Mouse (Mus musculus) megakaryocyte-erythroid progenitor cell, adult 5-6 weeks (primary cell): ENCODE data around the gene Olfr727. TPM values are rescaled to one million over a fixed set of nuclear protein-coding genes. Genes with fewer than 3 reads are reported as not detected.

Experiments used
- ATAC-seq: replicated peaks from 2 replicates; pipeline ENCODE4 v1.8.0; 2016; ENCODE audit warnings: mild to moderate bottlenecking, inconsistent platforms; ENCODE audit not compliant: severe bottlenecking, poor library complexity, low FRiP score, low TSS enrichment
- total RNA-seq, 2 experiments: library from RNA; stranded (forward) in 1 of 2; stranded (reverse) in 1 of 2; fragments of 200-1000, 215-1000 nt in 1 of 2; fragments of >200 nt in 1 of 2; fragmentation: Nextera tagmentation in 1 of 2; gene quantifications; 2 replicates each; pipeline ENCODE4 v1.2.3; 2014 to 2017

Olfr727 gene
- not detected in 2 replicates for total RNA-seq (2014; fragmentation: Nextera tagmentation)
- not detected in 2 replicates for total RNA-seq (2017)

DNA sequence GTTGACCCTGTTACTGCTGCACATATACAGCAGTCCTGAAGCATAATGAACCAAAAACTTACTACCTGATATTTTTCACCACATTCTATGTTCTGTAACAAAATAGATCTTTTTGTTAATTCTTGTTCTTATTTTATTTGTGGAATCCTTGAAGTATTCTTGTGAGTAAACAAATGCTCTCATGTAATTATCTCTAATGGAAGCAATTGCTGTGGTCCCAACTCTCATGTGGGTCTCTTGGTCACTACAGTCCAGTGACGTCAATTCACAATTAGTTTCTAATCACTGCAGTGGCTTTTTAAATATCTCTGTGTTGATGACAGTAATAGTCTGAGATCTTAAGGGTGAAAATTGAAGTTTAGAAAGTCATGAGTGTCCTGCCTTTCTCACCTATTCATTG, at the start of gene Olfr727:
TSS of gene Olfr727 (plus strand) at position 301 of the 400 bp plus-strand sequence.
- ATAC-seq = no peak

DNA sequence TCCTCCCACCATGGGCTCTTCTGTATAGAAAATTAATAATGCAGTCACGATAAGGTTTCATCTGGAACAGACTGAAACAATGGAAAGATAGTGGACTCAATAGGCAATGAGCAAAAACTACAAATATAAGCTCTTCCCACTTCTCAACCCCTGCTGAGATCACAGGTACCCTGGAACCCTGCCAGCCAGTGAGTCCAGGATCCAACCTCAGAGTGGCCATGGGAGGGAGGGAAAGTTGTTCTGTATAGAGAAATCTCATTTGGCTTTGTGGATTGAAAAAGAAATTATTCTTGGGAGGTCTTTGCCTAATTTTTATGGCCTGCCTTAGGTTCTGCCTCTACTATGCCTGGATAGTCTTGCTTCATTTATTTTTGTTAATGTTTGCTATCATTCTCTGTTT, 32.1 kb upstream of the Olfr727 start, which contains the start of gene Olfr726:
TSS of gene Olfr726 (minus strand) at position 101 of the 400 bp plus-strand sequence.
- no peak for ATAC-seq

DNA sequence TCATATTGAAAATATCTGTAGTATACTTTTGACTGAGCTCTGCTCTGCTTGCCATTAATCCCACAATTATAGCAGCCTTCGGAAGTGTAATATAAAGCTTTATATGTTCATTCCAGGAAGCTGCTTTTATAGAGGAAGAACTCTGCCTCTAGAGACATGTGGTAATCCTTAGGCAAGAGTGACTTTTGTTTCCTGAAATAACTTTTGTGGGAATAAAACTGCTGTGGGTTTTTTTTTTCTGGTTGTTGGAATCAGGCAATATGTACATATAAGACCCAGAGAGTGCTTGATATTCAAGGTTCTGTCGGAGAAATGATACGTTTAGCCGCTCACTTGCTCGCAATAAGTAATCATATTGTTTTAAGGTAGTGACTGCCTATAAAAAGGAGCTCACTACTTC, 19.6 kb downstream of the Olfr727 start, which contains the start of gene Olfr728:
TSS of gene Olfr728 (minus strand) at position 101 of the 400 bp plus-strand sequence.
- ATAC-seq = no peak

DNA sequence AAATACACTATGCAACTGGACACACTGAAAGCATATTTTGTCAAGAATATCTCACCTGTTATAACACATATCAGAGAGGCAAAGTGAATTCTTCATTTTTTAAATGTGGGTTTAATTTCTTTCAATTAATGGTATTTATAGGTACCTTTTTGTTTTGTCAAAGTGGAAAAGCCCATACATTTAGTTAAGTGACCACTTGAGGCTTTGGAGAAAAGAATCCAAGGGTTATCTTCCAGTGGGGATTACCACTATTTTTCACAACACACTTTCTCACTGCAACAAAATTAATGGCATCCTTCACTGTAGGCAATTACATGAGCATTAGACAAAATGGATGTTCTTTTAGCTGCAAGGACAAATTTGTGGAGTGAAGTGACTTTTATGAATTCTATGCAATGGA, 29.8 kb downstream of the Olfr727 start, which contains the start of gene Olfr729:
TSS of gene Olfr729 (minus strand) at position 101 of the 400 bp plus-strand sequence.
- ATAC-seq = no peak

Other genes with a start within 250 kb of the Olfr727 start
- not detected in 2 replicates for gene Olfr722, start 221.2 kb upstream of the Olfr727 start, total RNA-seq (2014; fragmentation: Nextera tagmentation)
- gene Olfr722, start 221.2 kb upstream of the Olfr727 start, total RNA-seq (2017) = not detected in 2 replicates
- gene Olfr723, start 191.4 kb upstream of the Olfr727 start, total RNA-seq (2014; fragmentation: Nextera tagmentation) = not detected in 2 replicates
- not detected in 2 replicates for gene Olfr723, start 191.4 kb upstream of the Olfr727 start, total RNA-seq (2017)
- gene Olfr724, start 159.9 kb upstream of the Olfr727 start, total RNA-seq (2014; fragmentation: Nextera tagmentation) = not detected in 2 replicates
- gene Olfr724, start 159.9 kb upstream of the Olfr727 start, total RNA-seq (2017) = not detected in 2 replicates
- gene Olfr725, start 82.8 kb upstream of the Olfr727 start, total RNA-seq (2014; fragmentation: Nextera tagmentation) = not detected in 2 replicates
- gene Olfr725, start 82.8 kb upstream of the Olfr727 start, total RNA-seq (2017) = not detected in 2 replicates
- not detected in 2 replicates for gene Olfr726, start 32.2 kb upstream of the Olfr727 start, total RNA-seq (2014; fragmentation: Nextera tagmentation)
- not detected in 2 replicates for gene Olfr726, start 32.2 kb upstream of the Olfr727 start, total RNA-seq (2017)
- gene Olfr728, start 19.5 kb downstream of the Olfr727 start, total RNA-seq (2014; fragmentation: Nextera tagmentation) = not detected in 2 replicates
- not detected in 2 replicates for gene Olfr728, start 19.5 kb downstream of the Olfr727 start, total RNA-seq (2017)
- gene Olfr729, start 29.7 kb downstream of the Olfr727 start, total RNA-seq (2014; fragmentation: Nextera tagmentation) = not detected in 2 replicates
- not detected in 2 replicates for gene Olfr729, start 29.7 kb downstream of the Olfr727 start, total RNA-seq (2017)
- gene Olfr730, start 65.0 kb downstream of the Olfr727 start, total RNA-seq (2014; fragmentation: Nextera tagmentation) = not detected in 2 replicates
- not detected in 2 replicates for gene Olfr730, start 65.0 kb downstream of the Olfr727 start, total RNA-seq (2017)
- not detected in 2 replicates for gene Olfr731, start 118.7 kb downstream of the Olfr727 start, total RNA-seq (2014; fragmentation: Nextera tagmentation)
- not detected in 2 replicates for gene Olfr731, start 118.7 kb downstream of the Olfr727 start, total RNA-seq (2017)
- gene Olfr732, start 161.0 kb downstream of the Olfr727 start, total RNA-seq (2014; fragmentation: Nextera tagmentation) = not detected in 2 replicates
- not detected in 2 replicates for gene Olfr732, start 161.0 kb downstream of the Olfr727 start, total RNA-seq (2017)
- gene Olfr733, start 178.3 kb downstream of the Olfr727 start, total RNA-seq (2014; fragmentation: Nextera tagmentation) = not detected in 2 replicates
- not detected in 2 replicates for gene Olfr733, start 178.3 kb downstream of the Olfr727 start, total RNA-seq (2017)
- gene Olfr734, start 203.6 kb downstream of the Olfr727 start, total RNA-seq (2014; fragmentation: Nextera tagmentation) = not detected in 2 replicates
- not detected in 2 replicates for gene Olfr734, start 203.6 kb downstream of the Olfr727 start, total RNA-seq (2017)
- not detected in 2 replicates for gene Olfr735, start 225.7 kb downstream of the Olfr727 start, total RNA-seq (2014; fragmentation: Nextera tagmentation)
- gene Olfr735, start 225.7 kb downstream of the Olfr727 start, total RNA-seq (2017) = not detected in 2 replicates
- not detected in 2 replicates for gene Tlr11, start 234.7 kb downstream of the Olfr727 start, total RNA-seq (2014; fragmentation: Nextera tagmentation)
- gene Tlr11, start 234.7 kb downstream of the Olfr727 start, total RNA-seq (2017) = 0.11 TPM in 1 of 2 replicates, not detected in the other